Mouse (Mus musculus): ENCODE measurements around the gene Ccdc51. TPM values are rescaled to one million over a fixed set of nuclear protein-coding genes. Genes with fewer than 3 reads are reported as not detected.

Gene Ccdc51
- polyA plus RNA-seq, 1 experiment from 2014 or later: 13.4 TPM

DNA sequence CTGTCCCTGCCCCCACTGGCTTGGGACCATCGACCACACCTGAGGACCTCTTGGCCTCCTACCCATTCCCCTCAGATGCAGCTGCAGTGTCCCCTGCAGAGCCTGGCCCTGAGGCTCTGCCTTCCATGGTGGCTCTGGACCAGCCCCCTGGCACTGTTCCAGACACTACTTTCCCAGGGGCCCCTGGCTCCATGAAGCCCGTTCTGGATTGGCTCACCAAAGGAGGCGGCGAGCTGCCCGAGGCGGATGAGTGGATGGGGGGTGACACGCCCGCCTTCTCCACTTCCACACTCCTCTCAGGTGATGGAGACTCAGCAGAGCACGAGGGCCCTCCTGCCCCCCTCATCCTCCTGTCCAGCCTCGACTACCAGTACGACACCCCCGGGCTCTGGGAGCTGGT is 22.7 kb downstream of the Ccdc51 start:
- ATAC-seq (ENCODE audit: insufficient read depth, low FRiP score, low TSS enrichment) (no peak), DNase-seq (ENCODE audit: low spot score) (no peak)
- no peaks in the 10 kb centered on the region; the same call in 1 of the 2 replicates for H3K4me1 ChIP-seq (ENCODE audit: control insufficient read depth, insufficient read depth, low read length)
- H3K4me3 ChIP-seq (ENCODE audit: low read depth, low read length): no peak overlapping the region
- 92% methylated on average over 12 of the region's 12 CpGs for WGBS
- peaks cover 40% of the 10 kb centered on the region for H3K36me3 ChIP-seq (ENCODE audit: control insufficient read depth, insufficient read depth, low read length)
- H3K9me3 ChIP-seq (ENCODE audit: control insufficient read depth, low read length): no peaks in the 10 kb centered on the region
- H3K27me3 ChIP-seq (ENCODE audit: control insufficient read depth, insufficient read depth, low read length): no peaks in the 10 kb centered on the region
- H3K9ac ChIP-seq (ENCODE audit: low read length): no peak overlapping the region
- no peak overlapping the region for H3K27ac ChIP-seq (ENCODE audit: low read depth, low read length)
- no peak overlapping the region for H3K4me2 ChIP-seq (ENCODE audit: low read depth)

DNA sequence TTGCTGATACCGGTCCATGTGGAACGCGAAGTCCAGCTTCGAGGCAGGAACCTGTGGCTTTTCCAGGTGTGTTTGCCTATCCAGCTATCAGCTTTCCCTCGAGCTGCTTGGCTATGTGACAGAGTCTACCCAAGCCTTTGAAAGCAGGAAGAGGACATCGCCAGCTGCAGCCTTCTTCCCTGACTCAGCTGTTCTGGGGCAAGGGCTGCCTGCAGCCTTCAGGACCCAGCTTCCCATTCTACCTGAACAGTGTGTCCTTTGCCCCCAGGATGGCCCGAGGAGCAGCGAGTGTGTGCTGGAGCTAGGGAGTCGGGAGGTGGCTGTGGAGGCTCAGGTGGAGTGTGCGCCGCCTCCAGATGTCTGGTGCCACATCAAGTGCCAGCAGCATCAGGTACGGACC is 23.4 kb downstream of the Ccdc51 start:
- no peak overlapping the region for H3K4me3 ChIP-seq (ENCODE audit: low read depth, low read length)
- no peaks in the 10 kb centered on the region for H3K27me3 ChIP-seq (ENCODE audit: control insufficient read depth, insufficient read depth, low read length)
- H3K4me1 ChIP-seq (ENCODE audit: control insufficient read depth, insufficient read depth, low read length): no peaks in the 10 kb centered on the region; the same call in 1 of the 2 replicates
- no peaks in the 10 kb centered on the region for H3K9me3 ChIP-seq (ENCODE audit: control insufficient read depth, low read length)
- no peak overlapping the region for H3K4me2 ChIP-seq (ENCODE audit: low read depth)
- ATAC-seq (ENCODE audit: insufficient read depth, low FRiP score, low TSS enrichment) (no peak), DNase-seq (ENCODE audit: low spot score) (no peak)
- H3K9ac ChIP-seq (ENCODE audit: low read length): no peak overlapping the region
- WGBS: 95% methylated on average over 12 of the region's 12 CpGs
- H3K36me3 ChIP-seq (ENCODE audit: control insufficient read depth, insufficient read depth, low read length): peaks cover 42% of the 10 kb centered on the region
- H3K27ac ChIP-seq (ENCODE audit: low read depth, low read length): no peak overlapping the region

DNA sequence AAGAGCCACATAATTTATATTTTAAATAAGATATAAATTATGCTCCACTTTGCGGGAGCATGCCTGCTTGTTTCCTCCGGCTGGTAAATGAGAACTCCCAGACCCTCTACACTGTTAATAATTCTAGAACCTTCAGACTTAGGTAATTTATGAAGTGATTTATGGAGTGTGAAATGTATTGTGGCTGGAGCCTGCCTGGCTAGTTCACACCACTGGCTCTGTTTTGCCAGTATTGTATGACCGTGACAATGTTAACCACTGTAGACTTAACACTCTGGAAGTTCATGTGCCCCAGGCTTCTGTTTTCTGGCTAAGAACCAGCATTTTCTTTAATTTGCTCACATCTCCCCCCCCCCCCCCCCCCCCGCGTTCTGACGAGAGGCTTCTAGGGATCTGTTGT is 25.0 kb downstream of the Ccdc51 start:
- H3K36me3 ChIP-seq (ENCODE audit: control insufficient read depth, insufficient read depth, low read length): peaks cover 46% of the 10 kb centered on the region
- DNase-seq (ENCODE audit: low spot score): no peak

DNA sequence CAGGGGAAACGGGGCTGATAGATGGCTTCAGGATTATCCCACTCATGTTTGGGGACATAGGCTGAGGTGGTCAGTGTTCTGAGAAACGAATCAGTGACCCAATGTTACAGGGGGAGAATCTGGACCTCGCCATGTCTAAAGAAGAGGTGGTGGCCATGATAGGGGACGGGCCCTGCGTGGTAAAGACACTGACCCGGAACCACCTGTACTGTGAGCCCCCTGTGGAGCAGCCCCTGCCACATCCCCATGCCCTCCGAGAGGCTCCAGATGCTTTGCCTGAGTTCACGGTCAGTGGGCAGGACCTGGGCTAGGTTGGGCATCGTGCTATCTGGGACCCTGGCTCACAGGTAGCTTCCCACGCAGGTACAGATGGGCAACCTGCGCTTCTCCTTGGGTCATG is 27.9 kb downstream of the Ccdc51 start:
- Histone ChIP-seq H3K27me3 (ENCODE audit: control insufficient read depth, insufficient read depth, low read length) (no peaks in the 10 kb centered on the region), H3K27ac (ENCODE audit: low read depth, low read length) (no peak overlapping the region), H3K9me3 (ENCODE audit: control insufficient read depth, low read length) (no peaks in the 10 kb centered on the region), H3K4me3 (ENCODE audit: low read depth, low read length) (no peak overlapping the region), H3K9ac (ENCODE audit: low read length) (no peak overlapping the region), H3K4me1 (ENCODE audit: control insufficient read depth, insufficient read depth, low read length) (no peaks in the 10 kb centered on the region), H3K36me3 (ENCODE audit: control insufficient read depth, insufficient read depth, low read length) (peaks cover 45% of the 10 kb centered on the region), H3K4me2 (ENCODE audit: low read depth) (no peak overlapping the region)
- DNase-seq (ENCODE audit: low spot score) (peak; percentile 4), ATAC-seq (ENCODE audit: insufficient read depth, low FRiP score, low TSS enrichment) (no peak)
- 94% methylated on average over 11 of the region's 11 CpGs for WGBS

More for the DNA sequence above, 25.0 kb downstream of the Ccdc51 start:
- no peaks in the 10 kb centered on the region for H3K9me3 ChIP-seq (ENCODE audit: control insufficient read depth, low read length)
- no peak for ATAC-seq (ENCODE audit: insufficient read depth, low FRiP score, low TSS enrichment)
- no peak overlapping the region for H3K4me3 ChIP-seq (ENCODE audit: low read depth, low read length)
- H3K4me1 ChIP-seq (ENCODE audit: control insufficient read depth, insufficient read depth, low read length): no peaks in the 10 kb centered on the region
- WGBS: 44% methylated on average over 3 of the region's 6 CpGs
- H3K9ac ChIP-seq (ENCODE audit: low read length): no peak overlapping the region
- no peak overlapping the region for H3K4me2 ChIP-seq (ENCODE audit: low read depth)
- H3K27me3 ChIP-seq (ENCODE audit: control insufficient read depth, insufficient read depth, low read length): no peaks in the 10 kb centered on the region
- no peak overlapping the region for H3K27ac ChIP-seq (ENCODE audit: low read depth, low read length)

DNA sequence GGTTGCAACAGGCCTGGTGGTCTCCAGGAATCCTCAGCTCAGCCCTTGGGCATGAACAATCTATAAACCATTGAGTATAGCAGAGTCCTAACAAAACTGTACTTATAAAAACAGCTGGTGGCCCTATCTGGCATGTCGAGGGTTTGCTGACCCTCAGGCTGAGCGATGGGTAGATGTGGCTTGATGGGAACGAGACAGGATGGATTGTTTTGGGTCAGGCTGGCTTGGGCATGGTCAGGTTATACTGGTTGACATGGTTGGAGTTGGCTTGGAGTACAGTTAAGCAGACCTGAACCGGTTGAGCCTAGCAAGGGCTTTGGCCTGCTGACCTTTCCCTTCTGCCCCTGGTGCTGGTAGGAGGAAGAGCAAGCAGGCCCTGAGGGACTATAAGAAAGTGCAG is 28.8 kb downstream of the Ccdc51 start:
- DNase-seq (ENCODE audit: low spot score) (peak; percentile 6), ATAC-seq (ENCODE audit: insufficient read depth, low FRiP score, low TSS enrichment) (no peak)
- no peak overlapping the region for H3K27ac ChIP-seq (ENCODE audit: low read depth, low read length)
- no peak overlapping the region for H3K4me3 ChIP-seq (ENCODE audit: low read depth, low read length)
- 88% methylated on average over 4 of the region's 4 CpGs for WGBS
- H3K4me2 ChIP-seq (ENCODE audit: low read depth): no peak overlapping the region
- no peaks in the 10 kb centered on the region for H3K27me3 ChIP-seq (ENCODE audit: control insufficient read depth, insufficient read depth, low read length)
- H3K9me3 ChIP-seq (ENCODE audit: control insufficient read depth, low read length): no peaks in the 10 kb centered on the region
- peaks cover 46% of the 10 kb centered on the region for H3K36me3 ChIP-seq (ENCODE audit: control insufficient read depth, insufficient read depth, low read length)
- H3K9ac ChIP-seq (ENCODE audit: low read length): no peak overlapping the region
- no peaks in the 10 kb centered on the region for H3K4me1 ChIP-seq (ENCODE audit: control insufficient read depth, insufficient read depth, low read length)

DNA sequence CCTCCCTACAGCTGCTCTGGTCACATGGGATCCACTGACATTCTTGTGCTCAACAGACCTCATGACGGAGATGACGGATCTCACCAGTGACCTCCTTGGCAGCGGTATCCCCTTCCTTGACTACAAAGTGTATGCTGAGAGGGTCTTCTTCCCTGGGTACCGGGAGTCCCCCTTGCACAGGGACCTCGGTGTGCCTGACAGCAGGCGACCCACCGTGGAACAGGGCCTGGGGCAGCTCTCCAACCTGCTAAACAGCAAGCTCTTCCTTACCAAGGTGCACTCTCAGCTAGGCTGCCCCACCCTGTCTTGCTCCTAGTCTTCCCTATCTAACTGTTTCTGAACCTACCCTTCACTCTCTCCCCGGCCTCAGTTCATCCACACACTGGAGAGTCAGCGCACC is 29.3 kb downstream of the Ccdc51 start:
- no peak overlapping the region for H3K4me2 ChIP-seq (ENCODE audit: low read depth)
- peaks cover 46% of the 10 kb centered on the region for H3K36me3 ChIP-seq (ENCODE audit: control insufficient read depth, insufficient read depth, low read length)
- no peaks in the 10 kb centered on the region for H3K27me3 ChIP-seq (ENCODE audit: control insufficient read depth, insufficient read depth, low read length)
- DNase-seq (ENCODE audit: low spot score) (peak; percentile 8), ATAC-seq (ENCODE audit: insufficient read depth, low FRiP score, low TSS enrichment) (no peak)
- no peaks in the 10 kb centered on the region for H3K4me1 ChIP-seq (ENCODE audit: control insufficient read depth, insufficient read depth, low read length)
- H3K27ac ChIP-seq (ENCODE audit: low read depth, low read length): no peak overlapping the region
- no peak overlapping the region for H3K9ac ChIP-seq (ENCODE audit: low read length)
- no peak overlapping the region for H3K4me3 ChIP-seq (ENCODE audit: low read depth, low read length)
- no peaks in the 10 kb centered on the region for H3K9me3 ChIP-seq (ENCODE audit: control insufficient read depth, low read length)
- 91% methylated on average over 9 of the region's 9 CpGs for WGBS

DNA sequence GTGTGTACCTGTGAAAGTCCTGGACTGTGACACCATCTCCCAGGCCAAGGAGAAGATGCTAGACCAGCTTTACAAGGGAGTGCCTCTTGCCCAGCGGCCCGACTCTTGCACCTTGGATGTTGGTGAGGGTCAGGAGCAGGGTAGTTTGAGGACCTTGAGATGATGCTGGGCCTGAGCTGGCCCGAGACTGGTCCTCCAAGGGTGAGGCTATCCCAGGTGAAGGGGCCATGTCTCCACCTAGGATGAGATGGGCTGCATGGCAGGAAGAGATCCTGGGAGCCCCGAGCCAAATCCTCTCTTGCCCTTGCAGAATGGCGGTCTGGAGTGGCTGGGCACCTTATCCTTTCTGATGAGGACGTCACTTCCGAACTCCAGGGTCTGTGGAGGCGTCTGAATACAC is 31.0 kb downstream of the Ccdc51 start:
- WGBS: 90% methylated on average over 8 of the region's 8 CpGs
- Histone ChIP-seq H3K9me3 (ENCODE audit: control insufficient read depth, low read length) (no peaks in the 10 kb centered on the region), H3K4me1 (ENCODE audit: control insufficient read depth, insufficient read depth, low read length) (no peaks in the 10 kb centered on the region), H3K4me2 (ENCODE audit: low read depth) (no peak overlapping the region), H3K9ac (ENCODE audit: low read length) (no peak overlapping the region), H3K4me3 (ENCODE audit: low read depth, low read length) (no peak overlapping the region), H3K27ac (ENCODE audit: low read depth, low read length) (no peak overlapping the region), H3K36me3 (ENCODE audit: control insufficient read depth, insufficient read depth, low read length) (peaks cover 46% of the 10 kb centered on the region), H3K27me3 (ENCODE audit: control insufficient read depth, insufficient read depth, low read length) (no peaks in the 10 kb centered on the region)
- ATAC-seq (ENCODE audit: insufficient read depth, low FRiP score, low TSS enrichment) (no peak), DNase-seq (ENCODE audit: low spot score) (no peak)

DNA sequence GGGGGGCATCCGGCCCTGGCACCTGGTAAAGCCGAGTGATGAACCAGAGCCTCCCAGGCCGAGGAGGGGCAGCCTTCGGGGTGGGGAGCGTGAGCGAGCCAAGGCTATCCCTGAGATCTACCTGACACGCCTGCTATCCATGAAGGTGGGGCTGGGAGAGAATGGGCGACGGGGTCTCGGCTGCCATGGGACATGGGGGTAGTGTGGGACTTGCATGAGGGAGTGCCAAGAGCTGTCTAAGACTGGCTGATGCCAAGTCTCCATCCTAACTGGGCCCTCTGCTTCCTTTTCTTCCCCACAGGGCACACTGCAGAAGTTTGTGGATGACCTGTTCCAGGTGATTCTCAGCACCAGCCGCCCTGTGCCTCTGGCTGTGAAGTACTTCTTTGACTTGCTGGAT is 32.0 kb downstream of the Ccdc51 start:
- no peaks in the 10 kb centered on the region for H3K9me3 ChIP-seq (ENCODE audit: control insufficient read depth, low read length)
- no peak overlapping the region for H3K4me3 ChIP-seq (ENCODE audit: low read depth, low read length)
- H3K27me3 ChIP-seq (ENCODE audit: control insufficient read depth, insufficient read depth, low read length): no peaks in the 10 kb centered on the region
- H3K4me2 ChIP-seq (ENCODE audit: low read depth): no peak overlapping the region
- no peak for DNase-seq (ENCODE audit: low spot score)
- H3K9ac ChIP-seq (ENCODE audit: low read length): no peak overlapping the region
- H3K27ac ChIP-seq (ENCODE audit: low read depth, low read length): no peak overlapping the region
- ATAC-seq (ENCODE audit: insufficient read depth, low FRiP score, low TSS enrichment): no peak
- peaks cover 43% of the 10 kb centered on the region for H3K36me3 ChIP-seq (ENCODE audit: control insufficient read depth, insufficient read depth, low read length)
- 96% methylated on average over 11 of the region's 11 CpGs for WGBS
- H3K4me1 ChIP-seq (ENCODE audit: control insufficient read depth, insufficient read depth, low read length): no peaks in the 10 kb centered on the region

DNA sequence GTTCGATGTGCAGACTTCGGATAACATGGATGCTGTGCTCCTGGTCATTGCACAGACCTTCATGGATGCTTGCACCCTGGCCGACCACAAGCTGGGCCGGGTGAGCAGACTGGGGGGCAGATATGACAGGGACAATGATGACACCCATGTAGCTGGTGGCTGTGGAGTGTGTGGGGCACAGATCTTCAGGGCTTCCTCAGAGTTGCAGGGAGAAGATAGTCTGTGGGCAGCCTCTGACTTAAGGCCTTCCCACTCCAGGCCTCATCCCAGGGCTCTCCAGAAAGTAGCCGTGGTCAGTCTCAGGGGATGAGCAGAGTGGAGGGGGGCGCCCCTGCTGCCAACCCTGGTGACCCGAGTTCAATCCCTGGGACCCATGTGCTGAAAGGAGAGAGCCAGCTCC is 32.6 kb downstream of the Ccdc51 start:
- no peak overlapping the region for H3K4me3 ChIP-seq (ENCODE audit: low read depth, low read length)
- no peaks in the 10 kb centered on the region for H3K9me3 ChIP-seq (ENCODE audit: control insufficient read depth, low read length)
- no peaks in the 10 kb centered on the region for H3K4me1 ChIP-seq (ENCODE audit: control insufficient read depth, insufficient read depth, low read length)
- no peaks in the 10 kb centered on the region for H3K27me3 ChIP-seq (ENCODE audit: control insufficient read depth, insufficient read depth, low read length)
- 81% methylated on average over 7 of the region's 7 CpGs for WGBS
- ATAC-seq (ENCODE audit: insufficient read depth, low FRiP score, low TSS enrichment): no peak
- peaks cover 41% of the 10 kb centered on the region for H3K36me3 ChIP-seq (ENCODE audit: control insufficient read depth, insufficient read depth, low read length)
- no peak for DNase-seq (ENCODE audit: low spot score)
- H3K9ac ChIP-seq (ENCODE audit: low read length): no peak overlapping the region
- H3K27ac ChIP-seq (ENCODE audit: low read depth, low read length): no peak overlapping the region
- no peak overlapping the region for H3K4me2 ChIP-seq (ENCODE audit: low read depth)

All from neural tube, embryonic 11.5 days (tissue).